Mouse (Mus musculus) retina, adult 2 months (tissue): Measurements from ENCODE around the gene Ndufaf1.
"Not testable (repeated sequence)": the region's sequence is repeated elsewhere in the genome, so short reads cannot be mapped to it uniquely, and the experiment has no call there.

ENCODE experiments used
- DNase-seq: peaks from one replicate; pipeline ENCODE4 v3.0.0-alpha.2; 2012; ENCODE audit warnings: low read depth, low spot score

Gene Ndufaf1

DNA sequence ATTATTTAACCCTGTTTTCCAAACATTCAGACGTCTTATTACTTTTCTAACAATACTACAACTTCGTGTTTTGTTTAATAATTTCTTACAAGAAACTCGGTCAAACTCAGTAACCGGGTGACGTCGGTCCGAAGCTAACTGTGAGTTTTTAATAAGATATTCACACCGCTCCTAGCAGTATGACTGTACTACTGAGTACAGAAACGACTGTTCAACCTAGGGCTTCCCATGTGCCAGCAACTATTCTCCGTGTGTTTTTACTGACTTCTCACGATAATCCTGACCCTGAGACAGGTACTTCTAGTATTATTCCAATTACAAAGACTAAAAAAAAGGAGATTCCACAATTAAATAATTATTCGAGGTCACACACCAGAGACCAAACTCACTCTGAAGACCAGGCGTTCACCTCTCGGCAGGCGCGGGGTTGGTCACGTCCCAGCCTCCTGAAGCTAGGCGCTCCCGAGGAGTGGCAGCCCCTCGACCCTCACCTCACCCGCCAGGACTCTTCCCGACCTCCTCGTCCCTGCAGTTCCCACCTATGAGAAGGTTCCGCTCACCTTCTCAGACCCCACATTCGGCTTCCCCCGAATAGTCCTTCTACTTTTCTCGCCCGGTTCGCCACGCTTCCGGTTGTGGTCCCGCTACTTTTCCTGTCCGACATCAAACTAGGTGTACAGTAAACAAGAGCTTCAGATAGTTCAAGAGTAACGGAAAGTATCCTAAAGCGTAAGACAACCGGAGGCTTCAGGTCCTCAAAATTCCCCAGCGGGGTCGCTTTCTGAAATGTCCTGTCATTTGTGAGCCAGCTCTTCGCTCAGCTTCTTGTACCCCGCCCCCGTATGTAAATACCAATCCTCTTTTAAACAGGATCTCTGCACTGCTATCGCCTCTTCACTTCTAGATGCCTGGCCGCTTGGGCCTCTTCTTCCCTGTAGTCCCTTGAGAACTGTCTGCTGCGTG lies at the start of gene Ndufaf1:
TSS of gene Ndufaf1 (minus strand) at position 608 of the 963 bp plus-strand sequence.
- peak; percentile 80 for DNase-seq

DNA sequence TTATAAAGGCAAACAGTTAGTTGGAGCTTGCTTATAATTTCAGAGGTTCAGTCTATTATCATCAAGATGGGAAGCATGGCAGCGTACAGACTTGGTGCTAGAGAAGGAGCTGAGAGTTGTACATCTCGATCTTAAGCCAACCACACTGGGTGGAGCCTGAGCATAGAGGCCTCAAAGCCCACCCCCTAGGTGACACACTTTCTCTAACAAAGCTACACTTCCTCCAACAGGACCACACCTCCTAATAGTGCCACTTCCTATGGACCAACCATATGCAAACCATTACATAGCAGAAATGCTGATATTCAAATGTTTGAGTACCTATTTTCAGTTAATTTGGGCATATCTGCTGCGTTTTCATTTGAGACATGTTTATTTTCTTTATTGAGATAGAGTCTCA lies 47.4 kb upstream of the Ndufaf1 start:
- DNase-seq, result no peak

DNA sequence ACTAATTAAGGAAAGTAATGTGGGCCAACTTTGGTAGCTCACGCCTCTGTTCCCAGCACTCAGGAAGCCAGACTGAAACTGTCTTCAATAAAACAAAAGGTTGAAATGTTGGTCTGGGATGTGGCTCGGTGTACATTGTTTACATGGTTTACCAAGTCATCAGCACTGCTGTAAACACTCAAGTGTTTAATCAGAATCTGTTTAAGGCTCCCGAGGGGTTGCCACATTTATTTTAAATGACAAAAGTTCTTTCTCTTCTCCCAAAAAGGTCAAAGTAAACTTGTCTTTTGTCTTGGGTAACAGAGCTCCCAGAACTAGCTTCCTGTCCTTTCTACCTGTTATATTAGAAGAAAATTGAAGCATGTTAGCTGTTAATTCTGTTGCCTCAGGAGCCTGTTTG lies 45.0 kb upstream of the Ndufaf1 start:
- DNase-seq, result no peak

DNA sequence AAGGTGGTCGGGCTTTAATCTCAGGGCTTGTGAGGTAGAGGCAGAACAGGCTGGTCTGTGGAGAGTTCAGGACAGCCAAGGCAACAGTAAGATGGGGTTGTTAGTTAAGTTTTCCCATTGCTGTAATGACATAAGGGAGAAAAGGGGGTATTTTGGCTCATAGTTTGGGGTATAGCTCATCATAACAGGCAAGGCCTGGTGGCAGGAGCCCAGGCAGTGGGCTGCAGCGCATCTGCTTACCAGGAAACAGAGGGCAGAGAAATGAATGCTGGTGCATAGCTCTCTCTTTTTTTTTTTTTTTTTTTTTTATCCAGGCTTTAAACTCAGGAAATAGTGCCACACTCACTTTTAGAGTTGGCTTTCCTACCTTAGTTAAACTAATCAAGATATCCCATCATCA lies 40.5 kb upstream of the Ndufaf1 start:
- DNase-seq, result no peak

DNA sequence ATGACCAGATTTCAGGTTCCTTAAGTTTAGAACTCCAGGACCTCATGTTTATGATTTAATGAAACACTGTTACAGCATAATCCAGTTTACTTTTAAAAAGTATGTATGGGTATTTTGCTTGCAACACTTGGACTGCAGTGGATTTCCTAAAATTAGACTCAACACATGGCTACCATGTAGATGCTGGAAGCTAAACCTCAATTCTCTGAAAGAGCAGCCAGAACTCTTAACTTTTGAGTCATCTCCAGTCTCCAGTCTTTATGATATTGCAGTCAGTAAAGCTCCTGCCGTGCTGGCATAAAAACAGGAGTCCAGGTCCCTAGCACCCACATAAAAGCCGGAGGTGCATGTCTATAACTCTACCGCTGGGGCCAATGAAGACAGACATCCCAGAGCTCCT lies 37.3 kb upstream of the Ndufaf1 start:
- no peak for DNase-seq

DNA sequence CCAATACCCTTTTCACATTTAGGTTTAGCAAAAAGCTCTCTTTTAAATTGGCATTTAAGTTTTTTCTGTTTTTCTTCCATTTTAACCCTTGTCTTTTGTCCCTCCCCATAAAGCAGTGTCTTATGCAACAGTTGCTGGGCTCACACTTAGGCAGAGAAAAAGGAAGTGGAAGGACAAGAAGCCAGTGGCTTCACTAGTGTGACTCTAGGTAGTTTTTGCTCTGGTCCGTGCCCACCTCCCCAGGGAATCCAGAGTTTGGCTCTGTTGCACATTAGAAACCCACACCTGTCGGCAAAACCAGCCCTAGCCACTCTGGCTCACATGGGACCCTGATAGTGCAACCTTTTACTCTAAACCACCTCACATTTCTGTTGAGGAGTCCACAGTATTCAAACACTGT lies 35.8 kb upstream of the Ndufaf1 start:
- DNase-seq, result no peak

DNA sequence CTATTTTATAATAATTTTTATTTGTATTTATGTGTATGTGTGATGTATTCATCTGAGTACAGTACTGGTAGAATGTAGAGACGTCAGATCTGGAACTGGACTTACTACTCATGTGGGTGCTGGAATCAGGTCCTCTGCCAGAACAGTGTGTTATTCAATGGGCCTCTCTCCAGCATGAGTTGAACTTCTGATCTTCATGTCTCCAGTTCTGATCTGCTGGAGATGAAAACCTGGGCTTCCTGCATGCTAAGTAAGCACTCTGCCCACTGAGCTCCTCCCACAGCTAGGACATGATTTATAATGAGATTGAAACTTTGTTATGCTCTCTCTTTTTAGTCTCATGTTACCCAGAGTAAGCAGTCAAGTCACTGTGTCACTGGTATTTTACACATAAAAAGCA lies 33.5 kb upstream of the Ndufaf1 start:
- no peak for DNase-seq

DNA sequence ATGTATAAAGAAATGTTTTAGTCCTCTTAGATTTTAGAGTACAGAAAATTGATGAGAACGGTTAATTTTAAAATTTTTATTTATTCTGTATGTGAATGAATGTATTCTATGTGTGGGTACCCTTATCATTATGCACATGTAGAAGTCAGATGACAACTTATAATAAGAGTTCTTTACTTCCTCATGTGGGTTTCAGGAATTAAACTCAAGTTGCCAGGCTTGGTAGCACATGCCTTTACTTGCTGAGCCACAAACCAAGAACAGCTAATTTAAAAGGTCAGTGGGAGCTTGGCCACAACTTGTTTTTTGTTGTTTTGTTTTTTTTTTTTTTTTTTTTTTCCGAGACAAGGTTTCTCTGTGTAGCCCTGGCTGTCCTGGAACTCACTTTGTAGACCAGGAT lies 32.2 kb upstream of the Ndufaf1 start:
- DNase-seq, result no peak

DNA sequence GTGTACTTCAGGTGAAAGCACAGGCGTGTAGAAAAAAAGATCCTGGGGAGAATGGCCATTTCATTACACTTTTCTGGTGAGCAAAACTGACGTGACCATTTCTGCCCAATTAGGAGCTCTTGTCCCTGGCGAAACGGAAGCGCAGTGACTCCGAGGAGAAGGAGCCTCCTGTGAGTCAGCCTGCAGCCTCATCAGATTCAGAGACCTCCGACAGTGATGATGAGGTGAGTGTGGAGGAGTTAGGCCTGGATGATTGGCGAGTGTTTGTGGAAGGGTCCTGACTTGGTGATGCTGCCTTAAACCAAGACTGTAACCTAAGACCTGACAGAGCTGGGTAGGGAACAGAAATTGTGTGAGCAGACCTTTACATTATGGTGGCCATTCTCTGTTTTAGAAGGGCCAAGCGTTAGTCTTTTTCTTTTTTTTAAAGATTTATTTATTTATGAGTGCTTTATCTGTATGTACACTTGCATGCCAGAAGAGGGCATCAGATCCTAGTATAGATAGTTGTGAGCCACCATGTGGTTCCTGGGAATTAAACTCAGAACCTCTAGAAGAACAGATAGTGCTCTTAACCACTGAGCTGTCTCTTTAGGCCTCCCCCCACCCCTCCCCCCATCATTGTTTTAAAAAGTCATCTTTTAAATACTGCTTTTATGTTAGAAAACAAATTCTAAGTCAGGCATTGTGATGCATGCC lies 29.5 kb upstream of the Ndufaf1 start:
- DNase-seq, result no peak

DNA sequence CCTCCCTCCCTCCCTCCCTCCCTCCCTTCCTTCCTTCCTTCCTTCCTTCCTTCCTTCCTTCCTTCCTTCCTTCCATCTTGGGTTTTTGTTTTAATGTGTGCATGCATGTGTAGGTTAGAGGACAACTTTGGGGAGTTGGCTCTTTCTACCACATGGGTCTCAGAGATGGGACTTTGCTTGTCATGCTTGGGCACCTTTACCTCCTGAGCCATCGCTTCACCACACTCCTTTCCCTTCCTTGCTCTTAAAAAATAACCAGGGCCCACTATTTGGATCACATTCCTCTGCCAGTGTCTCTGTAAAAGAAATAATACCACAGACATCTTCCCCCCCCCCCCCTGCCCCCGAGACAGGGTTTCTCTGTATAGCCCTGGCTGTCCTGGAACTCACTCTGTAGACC lies 21.1 kb upstream of the Ndufaf1 start:
- no peak for DNase-seq

DNA sequence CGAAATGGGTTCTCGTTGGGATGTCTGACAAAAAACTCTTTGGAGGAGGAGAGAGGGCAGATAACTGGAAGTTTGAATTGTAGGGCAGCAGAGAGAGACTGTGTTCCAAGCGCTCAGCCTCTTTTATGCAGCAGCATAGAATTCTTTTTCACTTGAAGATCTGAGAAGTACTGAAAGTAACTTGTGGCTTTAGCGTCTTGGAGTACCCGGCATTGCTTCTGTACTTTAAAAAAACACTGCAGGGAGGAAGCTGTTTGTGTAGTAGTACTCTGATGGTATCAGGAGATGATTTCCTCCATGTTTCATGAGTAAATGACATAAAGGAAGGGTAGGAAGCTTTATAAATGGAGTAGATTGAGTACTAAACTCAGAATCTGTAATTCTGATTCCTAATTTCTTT lies 13.2 kb upstream of the Ndufaf1 start:
- DNase-seq, result no peak

DNA sequence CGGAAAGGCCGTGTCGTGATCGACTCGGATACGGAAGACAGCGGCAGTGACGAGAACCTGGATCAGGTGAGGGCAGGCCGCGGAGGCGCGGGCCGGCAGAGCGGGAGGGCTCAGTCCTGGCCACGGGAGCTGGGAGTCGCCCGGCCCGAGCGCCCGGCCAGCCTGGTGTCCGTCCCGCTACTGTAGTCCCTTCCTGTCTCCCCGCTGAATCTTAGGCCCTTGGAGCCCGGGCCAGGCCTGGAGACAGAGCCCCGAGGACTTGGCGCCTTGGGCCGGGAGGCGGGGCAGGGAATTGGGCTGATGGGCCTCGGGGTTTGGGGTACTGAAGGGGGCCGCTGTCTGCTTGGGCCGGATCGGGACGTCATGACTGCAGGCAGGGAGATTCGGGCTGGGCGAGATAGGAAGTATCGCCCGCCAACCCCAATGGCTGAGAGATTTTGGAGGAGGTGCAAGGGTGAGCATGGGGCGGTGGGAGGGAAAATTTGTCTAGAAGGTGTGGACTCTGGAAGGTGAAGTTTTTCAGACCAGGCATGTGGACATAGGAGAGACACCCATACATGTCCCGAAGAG lies 12.7 kb upstream of the Ndufaf1 start:
- DNase-seq, result no peak

DNA sequence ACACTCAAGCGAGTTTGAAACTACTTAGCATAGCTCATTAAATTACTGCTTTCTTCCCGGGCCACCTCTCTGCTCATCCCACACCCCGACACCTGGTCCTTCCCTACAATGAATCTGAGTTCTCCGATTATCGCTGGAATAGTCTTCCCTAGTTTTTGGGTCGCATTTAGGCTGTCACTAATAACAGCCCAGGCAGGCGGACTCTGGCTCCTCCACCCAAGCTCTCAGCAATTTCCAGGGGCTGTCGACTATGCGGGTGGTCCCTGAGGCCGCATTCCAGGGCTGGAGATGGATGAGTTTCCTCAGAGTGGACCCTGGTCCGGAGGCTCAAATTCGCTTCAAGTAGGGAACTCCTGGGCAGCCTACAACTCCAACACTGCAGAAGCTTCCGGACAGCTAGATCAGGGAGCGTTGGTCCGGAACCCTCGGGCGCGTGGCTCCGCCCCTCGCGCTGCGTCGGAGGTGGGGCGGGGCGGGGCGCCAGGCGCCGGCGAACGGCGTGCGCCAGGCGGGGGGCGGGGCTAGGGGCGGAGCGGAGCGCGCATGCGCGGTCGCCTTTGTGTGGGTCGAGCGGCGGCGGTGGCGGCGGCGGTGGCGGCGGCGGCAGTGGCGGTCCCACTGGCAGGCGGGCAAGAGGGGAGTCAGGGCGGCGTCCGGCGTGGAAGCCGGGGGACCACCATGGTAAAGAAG lies 12.0 kb upstream of the Ndufaf1 start, which contains the start of gene Rtf1:
TSS of gene Rtf1 (plus strand) at position 544 of the 690 bp plus-strand sequence.
- peak; percentile 79 for DNase-seq

DNA sequence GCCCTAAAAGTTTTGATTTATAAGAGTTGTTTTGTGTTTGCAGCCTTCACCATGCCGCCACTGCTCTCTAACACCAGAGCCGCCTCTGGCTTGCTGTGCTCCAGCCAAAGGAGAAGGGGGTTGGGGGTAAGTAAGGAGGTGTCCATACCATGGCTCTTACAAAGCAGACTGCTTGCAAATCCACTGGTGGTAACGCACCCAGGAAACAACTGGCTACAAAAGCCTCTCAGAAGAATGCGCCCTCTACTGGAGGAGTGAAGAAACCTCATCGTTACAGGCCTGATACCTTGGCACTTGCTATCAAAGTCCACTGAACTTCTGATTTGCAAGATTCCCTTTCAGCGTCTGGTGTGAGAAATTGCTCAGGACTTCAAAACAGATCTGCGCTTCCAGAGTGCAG lies 6.4 kb upstream of the Ndufaf1 start:
- DNase-seq, result no peak

DNA sequence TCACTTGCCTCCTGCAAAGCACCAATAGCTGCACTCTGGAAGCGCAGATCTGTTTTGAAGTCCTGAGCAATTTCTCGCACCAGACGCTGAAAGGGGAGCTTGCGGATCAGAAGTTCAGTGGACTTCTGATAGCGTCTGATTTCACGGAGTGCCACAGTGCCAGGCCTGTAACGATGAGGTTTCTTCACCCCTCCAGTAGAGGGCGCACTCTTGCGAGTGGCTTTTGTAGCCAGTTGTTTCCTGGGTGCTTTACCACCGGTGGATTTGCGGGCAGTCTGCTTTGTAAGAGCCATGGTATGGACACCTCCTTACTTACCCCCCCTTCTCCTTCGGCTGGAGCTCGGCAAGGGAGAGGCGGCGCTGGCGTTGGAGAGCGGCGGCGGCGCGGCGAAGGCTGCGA lies 3.1 kb upstream of the Ndufaf1 start:
- DNase-seq, result not testable (repeated sequence)

DNA sequence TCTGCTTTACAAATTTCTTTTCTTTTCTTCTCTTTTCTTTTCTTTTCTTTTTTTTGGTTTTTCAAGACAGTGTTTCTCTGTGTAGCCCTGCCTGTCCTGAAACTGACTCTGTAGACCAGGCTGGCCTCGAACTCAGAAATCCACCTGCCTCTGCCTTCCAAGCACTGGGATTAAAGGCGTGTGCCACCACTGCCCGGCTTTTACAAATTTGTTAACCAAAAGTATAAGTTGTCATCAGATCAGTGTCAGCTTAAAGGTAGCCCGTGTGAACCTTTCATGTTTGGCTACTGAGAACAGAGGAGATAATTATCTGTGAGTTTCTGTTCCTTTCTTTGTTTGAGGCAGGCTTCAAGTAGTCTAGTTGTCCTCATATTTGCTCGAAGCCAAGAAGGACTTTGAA lies 18.4 kb downstream of the Ndufaf1 start:
- no peak for DNase-seq

DNA sequence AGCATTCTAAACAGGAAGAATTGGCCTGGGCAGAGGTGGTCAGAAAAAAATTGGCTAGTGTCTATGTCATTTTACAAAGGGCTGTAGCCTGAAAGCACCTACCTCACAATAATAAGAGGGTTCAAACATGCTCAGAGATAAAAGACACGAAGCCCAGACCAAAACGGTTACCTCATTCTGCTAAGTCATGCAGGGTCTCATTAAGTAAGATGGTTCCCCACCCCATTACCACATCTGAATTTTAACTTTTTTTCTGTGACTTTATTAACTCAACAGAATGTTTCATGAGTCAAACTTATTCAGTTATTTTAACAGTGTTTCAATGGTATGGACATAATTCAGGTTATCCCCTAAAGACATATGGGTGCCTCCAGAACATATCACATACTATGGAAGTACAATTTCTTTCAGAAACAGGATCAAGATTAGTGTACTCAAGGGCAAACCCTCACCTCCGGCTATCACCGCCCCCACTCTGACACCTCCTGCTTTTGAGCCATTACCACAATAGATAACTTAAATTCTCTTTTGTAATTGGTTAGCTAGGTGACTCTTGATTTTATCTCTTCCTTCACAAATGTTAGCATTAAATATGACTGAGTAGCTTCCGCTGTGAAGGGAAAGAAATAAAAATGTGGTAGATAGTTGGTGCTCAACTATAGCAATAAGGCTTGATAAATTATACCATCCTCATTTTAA lies 21.3 kb downstream of the Ndufaf1 start:
- no peak for DNase-seq

DNA sequence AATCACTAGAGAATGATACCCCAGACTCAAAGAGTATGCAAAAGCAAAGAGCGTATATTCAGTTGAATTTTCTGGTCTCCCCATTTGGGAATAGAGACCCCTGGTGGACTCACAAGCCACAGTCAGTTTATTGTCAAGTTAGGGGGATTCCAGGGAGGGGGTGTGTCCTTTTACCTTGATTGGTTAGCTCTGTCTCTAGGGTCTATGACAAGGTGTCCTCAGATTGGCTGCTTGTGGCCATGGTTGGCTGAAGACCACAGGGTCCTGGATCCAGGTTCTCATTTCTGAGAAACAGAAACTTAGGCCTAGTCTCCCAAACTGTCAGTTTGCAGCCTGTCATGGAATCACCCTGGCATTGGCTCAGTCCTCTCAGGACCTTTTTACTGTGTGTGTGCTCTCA lies 25.8 kb downstream of the Ndufaf1 start:
- no peak for DNase-seq

DNA sequence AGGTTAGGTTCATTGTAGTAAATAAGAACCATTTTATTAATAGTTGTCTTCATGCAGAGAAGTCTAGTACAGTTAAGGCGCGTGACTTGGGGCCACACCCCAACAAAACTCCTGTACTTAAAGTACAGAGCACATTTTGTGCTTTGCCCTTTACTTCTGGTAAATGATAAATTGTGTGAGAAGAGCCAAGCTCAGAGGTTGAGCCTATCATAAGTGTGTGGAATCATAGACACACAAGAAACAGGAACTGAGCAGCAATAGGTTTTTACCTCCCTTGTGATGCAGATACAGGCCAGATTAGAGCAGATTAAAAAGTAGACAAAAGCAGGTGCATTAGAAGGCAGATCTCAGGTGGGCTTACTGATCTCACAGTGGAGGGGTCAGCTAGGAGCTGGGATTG lies 41.3 kb downstream of the Ndufaf1 start:
- DNase-seq, result no peak

DNA sequence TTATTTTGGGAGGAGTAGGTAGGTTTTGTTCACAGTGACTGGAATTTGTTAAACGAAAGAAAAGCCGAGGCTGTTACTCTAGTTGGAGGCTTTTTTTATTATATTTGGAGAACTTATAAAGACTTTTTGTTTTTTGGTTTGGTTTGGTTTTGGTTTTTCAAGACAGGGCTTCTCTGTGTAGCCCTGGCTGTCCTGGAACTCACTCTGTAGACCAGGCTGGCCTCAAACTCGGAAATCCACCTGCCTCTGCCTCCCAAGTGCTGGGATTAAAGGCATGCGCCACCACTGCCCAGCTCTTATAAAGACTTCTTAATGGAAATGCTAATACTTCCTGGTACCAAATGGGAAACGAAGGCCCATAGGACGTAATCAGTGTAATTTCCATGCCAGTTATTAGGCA lies 43.6 kb downstream of the Ndufaf1 start:
- DNase-seq, result not testable (repeated sequence)
